Mouse (Mus musculus): ENCODE data around the gene Tbcel. TPM values are rescaled to one million over a fixed set of nuclear protein-coding genes. Genes with fewer than 3 reads are reported as not detected.

Tbcel gene
- polyA plus RNA-seq (2015; fragmentation: Nextera tagmentation; extraction: Ambion mirVana), result 4.8 and 5.1 TPM in 2 replicates

DNA sequence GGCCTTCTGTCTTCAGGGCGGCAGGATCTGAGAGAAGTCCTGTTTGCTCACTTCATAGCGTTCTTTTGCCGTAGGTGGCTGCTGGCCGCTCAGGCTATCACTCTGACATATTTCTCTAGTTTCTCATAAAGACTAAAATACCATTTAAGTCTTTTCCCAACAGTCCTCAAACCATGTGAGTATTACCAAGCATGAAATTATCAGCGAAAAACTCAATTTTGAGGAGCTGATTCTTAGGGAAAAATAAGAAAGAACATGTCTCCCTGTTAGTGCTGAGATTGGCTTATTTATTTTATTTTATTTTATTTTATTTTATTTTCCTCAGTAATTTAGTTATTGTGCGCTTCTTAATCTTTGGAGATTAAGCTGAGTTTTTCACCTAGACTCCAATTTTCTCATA is at the start of gene Tbcel:
Tbcel (minus strand) TSS at position 101 of the 400 bp plus-strand sequence.

DNA sequence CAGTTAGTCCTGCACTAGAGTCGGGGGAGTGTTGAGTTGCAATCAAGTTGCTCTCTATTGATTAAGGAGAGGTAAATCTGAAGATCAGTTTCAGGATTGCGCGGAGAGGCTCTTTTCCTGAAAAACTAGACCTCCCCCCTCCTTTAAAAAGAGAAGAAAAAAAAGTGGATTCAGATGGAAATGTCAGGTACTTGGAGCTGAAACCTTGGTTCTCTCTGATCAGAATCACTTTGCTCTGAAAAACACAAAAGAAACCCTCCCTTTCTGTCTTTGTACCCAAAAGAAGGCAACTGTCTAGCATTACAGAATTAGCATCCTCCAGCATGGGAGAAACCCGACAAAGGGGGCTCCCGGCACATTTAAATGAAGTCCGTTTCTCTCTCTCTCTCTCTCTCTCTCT is 107.8 kb downstream of the Tbcel start, which contains the start of gene Tecta:
Tecta (minus strand) TSS at position 101 of the 400 bp plus-strand sequence.

Small RNA genes lying within 50 kb of the gene (microRNA-seq; reads per million reads assigned to microRNA genes)
- not detected for gene Gm44311

Other genes with a start within 250 kb of the Tbcel start
- 65.6 and 72.7 TPM in 2 replicates for gene Sc5d, start 243.6 kb downstream of the Tbcel start, polyA plus RNA-seq (2015; fragmentation: Nextera tagmentation; extraction: Ambion mirVana)
- gene Tecta, start 107.9 kb downstream of the Tbcel start, polyA plus RNA-seq (2015; fragmentation: Nextera tagmentation; extraction: Ambion mirVana), result 0.45 and 0.46 TPM in 2 replicates